Mouse (Mus musculus) heart, postnatal 0 days (tissue): ENCODE measurements around the gene Pcgf1.

Experiments
- CTCF ChIP-seq: IDR thresholded peaks from 2 replicates; pipeline ENCODE4 v1.5.1; 2016; ENCODE audit warnings: antibody characterized with exemption, control low read depth, low read depth
- EP300 ChIP-seq: IDR thresholded peaks from 2 replicates; pipeline ENCODE4 v1.6.1; 2016; ENCODE audit warnings: antibody characterized with exemption, low read depth

DNA sequence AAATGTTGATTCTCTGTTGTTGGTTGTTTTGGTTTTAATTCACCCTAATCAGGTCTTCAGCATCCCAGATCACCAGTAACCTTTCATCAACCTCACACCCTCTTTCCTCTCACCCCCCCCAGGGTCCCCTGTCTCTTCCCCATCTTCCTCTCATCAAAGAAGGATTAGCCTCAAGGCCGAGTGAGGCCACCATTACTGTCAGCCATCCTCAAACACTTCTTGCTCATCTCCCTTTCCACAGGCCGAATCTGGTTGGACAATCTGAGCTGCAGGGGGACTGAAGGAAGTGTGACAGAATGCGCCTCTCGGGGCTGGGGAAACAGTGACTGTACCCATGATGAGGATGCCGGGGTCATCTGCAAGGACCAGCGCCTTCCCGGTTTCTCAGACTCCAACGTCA lies 40.5 kb upstream of the Pcgf1 start:
- TF ChIP-seq CTCF (no peak), EP300 (no peak)
